Mouse (Mus musculus): ENCODE measurements around the gene Glul. TPM values are rescaled to one million over a fixed set of nuclear protein-coding genes. Genes with fewer than 3 reads are reported as not detected.

The Glul gene
- polyA plus RNA-seq, 1 experiment from 2014 or later: 105 TPM

DNA sequence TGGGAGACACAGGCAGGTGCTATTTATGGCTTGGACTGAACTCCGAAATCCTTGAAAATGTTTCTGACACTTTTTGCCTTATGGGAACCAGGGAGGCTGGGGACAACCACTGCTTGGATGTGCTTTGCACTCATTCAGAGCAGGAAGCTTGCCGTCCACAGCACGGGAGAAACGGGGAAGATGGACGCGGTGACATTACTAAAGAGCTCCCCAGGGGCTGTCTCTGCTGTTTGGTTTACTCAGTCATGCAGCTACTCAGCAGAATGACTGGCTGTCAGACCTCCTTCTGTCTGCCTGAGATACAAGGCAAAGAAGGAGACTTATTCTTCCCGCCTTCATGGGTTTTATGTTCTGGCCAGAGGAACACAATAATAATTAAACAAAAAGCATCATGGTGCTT, 47.2 kb downstream of the Glul start:
- Histone ChIP-seq H3K27ac (no peak overlapping the region), H3K36me3 (no peaks in the 10 kb centered on the region), H3K4me2 (no peak overlapping the region), H3K27me3 (no peaks in the 10 kb centered on the region), H3K4me3 (no peak overlapping the region), H3K9me3 (no peaks in the 10 kb centered on the region), H3K9ac (no peak overlapping the region), H3K4me1 (no peaks in the 10 kb centered on the region)
- WGBS: 39% methylated on average over 7 of the region's 7 CpGs
- ATAC-seq (ENCODE audit: borderline replicate concordance, extremely low read depth, low FRiP score, low TSS enrichment): no peak

DNA sequence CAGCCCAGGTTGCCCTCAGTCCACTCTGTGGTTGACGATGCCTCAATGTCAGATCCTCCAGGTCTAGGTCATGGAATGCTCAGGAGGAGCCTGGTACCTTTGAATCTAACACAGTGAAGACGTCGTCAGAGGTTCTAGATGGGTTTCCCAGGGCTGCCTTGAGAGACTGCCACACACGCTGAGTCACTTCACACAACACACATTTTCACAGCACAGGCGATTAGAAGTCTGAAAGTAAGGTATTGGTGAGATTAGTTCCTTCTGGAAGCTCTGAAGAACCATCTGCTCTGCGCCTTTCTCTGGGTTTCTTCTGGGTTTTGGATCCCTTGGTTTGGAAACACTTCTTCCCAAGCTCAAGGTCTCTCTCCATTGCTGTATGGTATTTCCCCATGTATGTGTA, 48.1 kb downstream of the Glul start:
- WGBS: 89% methylated on average over 6 of the region's 6 CpGs
- Histone ChIP-seq H3K4me2 (no peak overlapping the region), H3K27me3 (no peaks in the 10 kb centered on the region), H3K27ac (no peak overlapping the region), H3K9me3 (no peaks in the 10 kb centered on the region), H3K9ac (no peak overlapping the region), H3K4me1 (no peaks in the 10 kb centered on the region), H3K4me3 (no peak overlapping the region), H3K36me3 (no peaks in the 10 kb centered on the region)
- ATAC-seq (ENCODE audit: borderline replicate concordance, extremely low read depth, low FRiP score, low TSS enrichment): no peak

DNA sequence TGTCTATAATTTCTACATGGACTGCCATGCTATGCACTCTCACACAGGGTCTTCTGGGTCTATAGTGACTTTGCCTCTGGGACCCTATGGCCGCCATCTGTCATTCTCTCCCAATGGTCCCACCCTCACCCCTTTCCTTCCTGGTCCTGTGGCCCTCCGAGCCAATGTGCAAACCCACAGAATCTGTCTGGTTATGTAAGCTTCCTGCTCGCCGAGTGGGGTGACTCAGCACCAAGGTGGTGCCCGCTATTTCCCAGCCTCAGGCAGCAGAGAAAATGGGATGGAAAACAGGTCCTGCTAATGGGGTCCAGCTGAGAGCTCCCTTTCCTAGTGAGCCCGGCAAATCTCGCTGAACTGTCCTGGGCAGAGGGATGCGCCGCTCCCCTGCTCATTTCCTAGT, 53.5 kb downstream of the Glul start:
- H3K27me3 ChIP-seq: no peaks in the 10 kb centered on the region
- H3K9ac ChIP-seq: no peak overlapping the region
- H3K4me2 ChIP-seq: no peak overlapping the region
- H3K9me3 ChIP-seq: no peaks in the 10 kb centered on the region
- 82% methylated on average over 9 of the region's 9 CpGs for WGBS
- no peaks in the 10 kb centered on the region for H3K4me1 ChIP-seq
- no peak overlapping the region for H3K4me3 ChIP-seq
- no peaks in the 10 kb centered on the region for H3K36me3 ChIP-seq
- no peak for ATAC-seq (ENCODE audit: borderline replicate concordance, extremely low read depth, low FRiP score, low TSS enrichment)
- H3K27ac ChIP-seq: no peak overlapping the region

DNA sequence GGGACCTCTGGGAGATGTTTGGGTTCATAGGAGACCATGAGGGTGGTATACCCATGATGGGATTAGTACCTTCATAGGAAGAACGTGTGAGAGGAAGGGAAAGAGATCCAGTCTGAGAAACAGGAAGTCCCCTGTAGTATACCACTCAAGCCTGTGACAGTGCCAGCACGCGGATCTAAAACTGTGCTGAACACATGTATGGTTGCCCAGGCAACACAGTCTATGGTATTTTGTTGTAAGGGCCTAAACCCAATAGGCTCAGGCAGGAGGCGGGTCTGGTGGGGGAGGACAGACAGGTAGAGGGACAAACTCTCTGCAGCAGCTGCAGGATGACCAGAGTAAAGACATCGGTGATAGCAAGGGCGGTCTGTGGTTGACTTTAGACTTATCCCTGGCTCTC, 54.1 kb downstream of the Glul start:
- Histone ChIP-seq H3K9me3 (no peaks in the 10 kb centered on the region), H3K4me1 (no peaks in the 10 kb centered on the region), H3K9ac (no peak overlapping the region), H3K4me3 (no peak overlapping the region), H3K27me3 (no peaks in the 10 kb centered on the region), H3K4me2 (no peak overlapping the region), H3K27ac (no peak overlapping the region), H3K36me3 (no peaks in the 10 kb centered on the region)
- WGBS: 76% methylated on average over 6 of the region's 6 CpGs
- no peak for ATAC-seq (ENCODE audit: borderline replicate concordance, extremely low read depth, low FRiP score, low TSS enrichment)

DNA sequence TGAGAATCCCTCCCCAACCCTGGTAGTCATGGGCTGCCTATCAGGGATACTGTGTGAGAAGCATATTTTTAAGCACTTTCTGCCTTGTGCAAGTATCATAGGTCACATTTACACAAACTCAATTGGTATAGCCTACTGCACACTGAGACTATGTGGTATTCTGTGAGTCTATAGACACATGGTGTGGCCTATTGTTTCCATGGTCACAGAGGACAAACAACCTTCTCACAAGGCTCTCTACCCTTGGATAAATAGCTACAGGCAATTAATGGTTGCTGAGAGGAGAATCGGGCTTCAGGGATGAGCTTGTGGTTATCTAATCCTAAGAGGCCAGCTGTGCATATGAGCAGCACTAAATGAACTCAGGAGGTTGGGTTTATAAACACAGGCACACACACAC, 58.1 kb downstream of the Glul start:
- Histone ChIP-seq H3K9ac (no peak overlapping the region), H3K4me2 (no peak overlapping the region), H3K9me3 (no peaks in the 10 kb centered on the region), H3K27me3 (no peaks in the 10 kb centered on the region), H3K4me3 (no peak overlapping the region), H3K4me1 (0 out of 2 replicates have a peak, but pooled peaks cover 4% of the 10 kb centered on the region), H3K27ac (no peak overlapping the region), H3K36me3 (no peaks in the 10 kb centered on the region)
- no peak for ATAC-seq (ENCODE audit: borderline replicate concordance, extremely low read depth, low FRiP score, low TSS enrichment)
- WGBS: 26% methylated on average over 1 of the region's 1 CpGs

Small RNAs within 50 kb of the gene (microRNA-seq; reads per million reads assigned to microRNA genes)
- 15.0 reads per million, percentile 33 among the genes with 10 or more reads in this experiment for gene Mir8114

Other genes with a start within 250 kb of the Glul start
- 0.14 and 0.20 TPM in 2 replicates for gene Rgs8, start 246.9 kb upstream of the Glul start, polyA plus RNA-seq (2015; fragmentation: Nextera tagmentation; extraction: Ambion mirVana)
- 1.7 and 1.9 TPM in 2 replicates for gene Rgs16, start 159.6 kb upstream of the Glul start, polyA plus RNA-seq (2015; fragmentation: Nextera tagmentation; extraction: Ambion mirVana)
- gene Rnasel, start 150.5 kb upstream of the Glul start, polyA plus RNA-seq (2015; fragmentation: Nextera tagmentation; extraction: Ambion mirVana): 5.3 and 7.0 TPM in 2 replicates
- gene Rgsl1, start 55.8 kb upstream of the Glul start, polyA plus RNA-seq (2015; fragmentation: Nextera tagmentation; extraction: Ambion mirVana): not detected in 2 replicates
- 0.11 and 0.16 TPM in 2 replicates for gene Teddm1b, start 25.6 kb upstream of the Glul start, polyA plus RNA-seq (2015; fragmentation: Nextera tagmentation; extraction: Ambion mirVana)
- gene Teddm1a, start 8.2 kb upstream of the Glul start, polyA plus RNA-seq (2015; fragmentation: Nextera tagmentation; extraction: Ambion mirVana): not detected in 2 replicates
- gene Teddm2, start 284 bp downstream of the Glul start, polyA plus RNA-seq (2015; fragmentation: Nextera tagmentation; extraction: Ambion mirVana): 0.40 and 0.41 TPM in 2 replicates

Data from lung, embryonic 15.5 days (tissue).